Mouse (Mus musculus) ES-Bruce4 (cell line): ENCODE results near the gene Rora. TPM values are rescaled to one million over a fixed set of nuclear protein-coding genes. Genes with fewer than 3 reads are reported as not detected.

Source experiments
- H3K27ac ChIP-seq: 2 replicates; pipeline ENCODE4 v1.5.1; 2012; ENCODE audit warnings: low read length, inconsistent platforms; ENCODE audit not compliant: insufficient read depth
- H3K27me3 ChIP-seq: 2 replicates; pipeline ENCODE4 v1.6.1; 2012; ENCODE audit warnings: mild to moderate bottlenecking, low read length, inconsistent platforms; ENCODE audit not compliant: control insufficient read depth, poor library complexity, insufficient read depth, severe bottlenecking
- H3K36me3 ChIP-seq: 2 replicates; pipeline ENCODE4 v1.6.1; 2012; ENCODE audit warnings: inconsistent platforms, mild to moderate bottlenecking, low read length, moderate library complexity; ENCODE audit not compliant: control insufficient read depth, poor library complexity, insufficient read depth, severe bottlenecking
- H3K4me1 ChIP-seq: one replicate; pipeline ENCODE4 v1.8.1; 2011; ENCODE audit warnings: low read length; ENCODE audit not compliant: control insufficient read depth, insufficient read depth
- H3K4me3 ChIP-seq: 2 replicates; pipeline ENCODE4 v1.5.1; 2011; ENCODE audit warnings: low read depth, mild to moderate bottlenecking, low read length
- H3K9ac ChIP-seq: 2 replicates; pipeline ENCODE4 v1.6.1; 2012; ENCODE audit warnings: low read depth, mild to moderate bottlenecking, inconsistent platforms; ENCODE audit not compliant: poor library complexity, severe bottlenecking
- H3K9me3 ChIP-seq: replicated peaks from 2 replicates; pipeline ENCODE4 v1.6.1; 2012; ENCODE audit warnings: mild to moderate bottlenecking, low read length, inconsistent platforms; ENCODE audit not compliant: control insufficient read depth, poor library complexity, insufficient read depth, severe bottlenecking
- CTCF ChIP-seq: IDR thresholded peaks from one replicate; pipeline ENCODE4 v1.8.1; 2011; ENCODE audit warnings: low read depth, low read length
- EP300 ChIP-seq: IDR thresholded peaks from 2 replicates; pipeline ENCODE4 v1.6.1; 2011; ENCODE audit warnings: low read depth, low read length; ENCODE audit not compliant: insufficient read depth
- POLR2A ChIP-seq: IDR thresholded peaks from one replicate; pipeline ENCODE4 v1.8.1; 2011; ENCODE audit warnings: low read length; ENCODE audit not compliant: insufficient read depth
- polyA plus RNA-seq: library from polyadenylated mRNA; stranded (reverse); fragments of >200 nt; gene quantifications from 2 replicates; pipeline ENCODE4 v1.2.4, GENCODE M21; 2011; ENCODE audit warnings: low read depth; ENCODE audit not compliant: missing spikeins, insufficient read depth, insufficient read length

The Rora gene
- polyA plus RNA-seq, 1 experiment, result 3.6 TPM

GRCm38 (mm10) chr9:69249586-69249985 lies 596.0 kb downstream of the Rora start:
- Histone ChIP-seq H3K27me3 (no peaks in the 10 kb centered on the region), H3K9me3 (no peaks in the 10 kb centered on the region), H3K27ac (no peak overlapping the region), H3K4me1 (no peaks in the 10 kb centered on the region), H3K9ac (no peak overlapping the region), H3K4me3 (no peak overlapping the region), H3K36me3 (no peaks in the 10 kb centered on the region)
- TF ChIP-seq EP300 (no peak), POLR2A (no peak), CTCF (no peak)

- TF ChIP-seq EP300, result no peak
- TF ChIP-seq CTCF, result no peak
- no peak for TF ChIP-seq POLR2A
- no peak overlapping the region for H3K27ac ChIP-seq
- H3K9ac ChIP-seq, result no peak overlapping the region
- H3K4me3 ChIP-seq, result no peak overlapping the region
- H3K4me1 ChIP-seq, result no peaks in the 10 kb centered on the region
- H3K27me3 ChIP-seq, result no peaks in the 10 kb centered on the region
- no peaks in the 10 kb centered on the region for H3K36me3 ChIP-seq
- no peaks in the 10 kb centered on the region for H3K9me3 ChIP-seq
Observed at GRCm38 (mm10) chr9:69250326-69250725, 596.7 kb downstream of the Rora start.

GRCm38 (mm10) chr9:69258506-69258905 lies 604.9 kb downstream of the Rora start:
- no peak overlapping the region for H3K4me3 ChIP-seq
- H3K9me3 ChIP-seq, result no peaks in the 10 kb centered on the region
- no peak overlapping the region for H3K27ac ChIP-seq
- no peaks in the 10 kb centered on the region for H3K36me3 ChIP-seq
- H3K9ac ChIP-seq, result no peak overlapping the region
- TF ChIP-seq EP300 (no peak), POLR2A (no peak), CTCF (no peak)
- no peaks in the 10 kb centered on the region for H3K27me3 ChIP-seq
- no peaks in the 10 kb centered on the region for H3K4me1 ChIP-seq

- no peaks in the 10 kb centered on the region for H3K4me1 ChIP-seq
- no peak overlapping the region for H3K9ac ChIP-seq
- TF ChIP-seq EP300 (no peak), POLR2A (no peak), CTCF (no peak)
- no peaks in the 10 kb centered on the region for H3K27me3 ChIP-seq
- H3K36me3 ChIP-seq, result no peaks in the 10 kb centered on the region
- H3K9me3 ChIP-seq, result no peaks in the 10 kb centered on the region; the same call in 1 of the 2 replicates
- H3K4me3 ChIP-seq, result no peak overlapping the region
- H3K27ac ChIP-seq, result no peak overlapping the region
Observed at GRCm38 (mm10) chr9:69259382-69259781, 605.8 kb downstream of the Rora start.

- no peak overlapping the region for H3K27ac ChIP-seq
- H3K4me3 ChIP-seq, result no peak overlapping the region
- TF ChIP-seq EP300 (no peak), CTCF (no peak), POLR2A (no peak)
- no peaks in the 10 kb centered on the region for H3K36me3 ChIP-seq
- no peak overlapping the region for H3K9ac ChIP-seq
- no peaks in the 10 kb centered on the region for H3K4me1 ChIP-seq
- no peaks in the 10 kb centered on the region; the same call in 1 of the 2 replicates for H3K9me3 ChIP-seq
- no peaks in the 10 kb centered on the region for H3K27me3 ChIP-seq
Observed at GRCm38 (mm10) chr9:69265151-69265550, 611.6 kb downstream of the Rora start.

GRCm38 (mm10) chr9:69270374-69270773 lies 616.8 kb downstream of the Rora start:
- Histone ChIP-seq H3K36me3 (no peaks in the 10 kb centered on the region), H3K4me3 (no peak overlapping the region), H3K9ac (no peak overlapping the region), H3K9me3 (no peaks in the 10 kb centered on the region), H3K27me3 (no peaks in the 10 kb centered on the region), H3K27ac (no peak overlapping the region), H3K4me1 (no peaks in the 10 kb centered on the region)
- TF ChIP-seq EP300 (no peak), CTCF (no peak), POLR2A (no peak)
